Mouse (Mus musculus) mouse trophoblast stem cell (cell line): Measurements from ENCODE around the gene Hoxb13.

Experiments
- in situ Hi-C, 2 experiments: fragments of 300-500 bp; cut with MseI, MboI; formaldehyde crosslinking; loops; 2 replicates in 1 of 2; 3 replicates in 1 of 2; pipeline ENCODE4 v1.15.1; 2025

The Hoxb13 gene

GRCm38 (mm10) chr11:96193521-96194400 is at the start of gene Hoxb13:
Gene Hoxb13, plus strand, starts transcription at chr11:96194316.
- in situ Hi-C loops, result no loop called here

- in situ Hi-C loops, result loop anchor here (5.0 kb wide), 2 partner anchors 52 to 87 kb away; no protein-coding TSS in a partner anchor
Measured at GRCm38 (mm10) chr11:96145622-96146270, 48.4 kb upstream of the Hoxb13 start.

GRCm38 (mm10) chr11:96147471-96147870 is 46.6 kb upstream of the Hoxb13 start:
- in situ Hi-C loops, result loop anchor here (5.0 kb wide), 2 partner anchors 50 to 85 kb away; no protein-coding TSS in a partner anchor

- in situ Hi-C loops, result no loop called here
Measured at GRCm38 (mm10) chr11:96164769-96165168, 29.3 kb upstream of the Hoxb13 start.

GRCm38 (mm10) chr11:96168125-96168524 is 26.0 kb upstream of the Hoxb13 start:
- in situ Hi-C loops, result no loop called here

- in situ Hi-C loops, result no loop called here
Measured at GRCm38 (mm10) chr11:96169016-96169415, 25.1 kb upstream of the Hoxb13 start.

- in situ Hi-C loops, result no loop called here
Measured at GRCm38 (mm10) chr11:96170711-96171379, 23.3 kb upstream of the Hoxb13 start.

- in situ Hi-C loops, result no loop called here
Measured at GRCm38 (mm10) chr11:96171601-96172000, 22.5 kb upstream of the Hoxb13 start.

GRCm38 (mm10) chr11:96172511-96173287 is 21.4 kb upstream of the Hoxb13 start:
- in situ Hi-C loops, result no loop called here

- in situ Hi-C loops, result no loop called here
Measured at GRCm38 (mm10) chr11:96173288-96173840, 20.8 kb upstream of the Hoxb13 start.

GRCm38 (mm10) chr11:96174881-96175280 is 19.2 kb upstream of the Hoxb13 start:
- in situ Hi-C loops, result no loop called here

- in situ Hi-C loops, result no loop called here
Measured at GRCm38 (mm10) chr11:96175511-96175910, 18.6 kb upstream of the Hoxb13 start.

GRCm38 (mm10) chr11:96175951-96176530 is 18.1 kb upstream of the Hoxb13 start:
- in situ Hi-C loops, result no loop called here

- in situ Hi-C loops, result no loop called here
Measured at GRCm38 (mm10) chr11:96176841-96177240, 17.3 kb upstream of the Hoxb13 start.

GRCm38 (mm10) chr11:96177546-96178174 is 16.5 kb upstream of the Hoxb13 start:
- in situ Hi-C loops, result no loop called here

- in situ Hi-C loops, result no loop called here
Measured at GRCm38 (mm10) chr11:96178356-96178755, 15.8 kb upstream of the Hoxb13 start.

- in situ Hi-C loops, result no loop called here
Measured at GRCm38 (mm10) chr11:96178911-96179503, 15.1 kb upstream of the Hoxb13 start.

- in situ Hi-C loops, result no loop called here
Measured at GRCm38 (mm10) chr11:96181061-96181460, 13.1 kb upstream of the Hoxb13 start.

GRCm38 (mm10) chr11:96184233-96184632 is 9.9 kb upstream of the Hoxb13 start:
- in situ Hi-C loops, result no loop called here

GRCm38 (mm10) chr11:96187321-96187720 is 6.8 kb upstream of the Hoxb13 start:
- in situ Hi-C loops, result no loop called here
